Mouse (Mus musculus) spleen, postnatal 36 days (tissue): ENCODE measurements around the gene Defb43.

Experiments used
- DNase-seq, 2 experiments: peaks; one replicate each; pipeline ENCODE4 v3.0.0; 2022; ENCODE audit warnings: low spot score in 2 of 2, mixed read lengths in 1 of 2

Defb43 gene

GRCm38 (mm10) chr14:63066630-63067310, 55.2 kb downstream of the Defb43 start:
- DNase-seq = peak in 1 of 2 experiments; percentile 23
